Mouse (Mus musculus) testis, adult 2 months (tissue): ENCODE measurements around the gene Acsl5. TPM values are rescaled to one million over a fixed set of nuclear protein-coding genes. Genes with fewer than 3 reads are reported as not detected.
A peak's percentile ranks its signal among the peaks of the same experiment; 100 is the strongest.

Experiments used
- H3K27ac ChIP-seq: fragments of 200-500 bp; 2 replicates; pipeline ENCODE4 v1.5.1; 2012; ENCODE audit warnings: low read depth, low read length; ENCODE audit not compliant: control insufficient read depth, insufficient read depth
- H3K27me3 ChIP-seq: fragments of 200-500 bp; 2 replicates; pipeline ENCODE4 v1.6.1; 2012; ENCODE audit warnings: mild to moderate bottlenecking, low read length, moderate library complexity; ENCODE audit not compliant: control insufficient read depth, insufficient read depth
- H3K36me3 ChIP-seq: fragments of 200-500 bp; 2 replicates; pipeline ENCODE4 v1.6.1; 2012; ENCODE audit warnings: mild to moderate bottlenecking, low read length; ENCODE audit not compliant: control insufficient read depth, insufficient read depth
- H3K4me1 ChIP-seq: fragments of 200-500 bp; 2 replicates; pipeline ENCODE4 v1.6.1; 2012; ENCODE audit warnings: low read length; ENCODE audit not compliant: control insufficient read depth, insufficient read depth
- H3K4me3 ChIP-seq: fragments of 200-500 bp; 2 replicates; pipeline ENCODE4 v1.5.1; 2012; ENCODE audit warnings: low read depth, mild to moderate bottlenecking, low read length, moderate library complexity, mixed read lengths; ENCODE audit not compliant: control insufficient read depth
- CTCF ChIP-seq: fragments of 200-500 bp; IDR thresholded peaks from 2 replicates; pipeline ENCODE4 v1.5.1; 2012; ENCODE audit warnings: low read depth, mild to moderate bottlenecking, inconsistent platforms, low read length, moderate library complexity; ENCODE audit not compliant: control insufficient read depth, insufficient read depth, insufficient replicate concordance
- POLR2A ChIP-seq: fragments of 200-500 bp; IDR thresholded peaks from 2 replicates; pipeline ENCODE4 v1.6.1; 2012; ENCODE audit warnings: low read depth, mild to moderate bottlenecking, inconsistent platforms, low read length, moderate library complexity; ENCODE audit not compliant: control insufficient read depth
- polyA plus RNA-seq: library from polyadenylated mRNA; depleted of rRNA; stranded (reverse); fragments of >200 nt; gene quantifications from 2 replicates; pipeline ENCODE4 v1.2.3, GENCODE M21; 2012

Gene Acsl5
- polyA plus RNA-seq, 1 experiment = 6.9 TPM

DNA sequence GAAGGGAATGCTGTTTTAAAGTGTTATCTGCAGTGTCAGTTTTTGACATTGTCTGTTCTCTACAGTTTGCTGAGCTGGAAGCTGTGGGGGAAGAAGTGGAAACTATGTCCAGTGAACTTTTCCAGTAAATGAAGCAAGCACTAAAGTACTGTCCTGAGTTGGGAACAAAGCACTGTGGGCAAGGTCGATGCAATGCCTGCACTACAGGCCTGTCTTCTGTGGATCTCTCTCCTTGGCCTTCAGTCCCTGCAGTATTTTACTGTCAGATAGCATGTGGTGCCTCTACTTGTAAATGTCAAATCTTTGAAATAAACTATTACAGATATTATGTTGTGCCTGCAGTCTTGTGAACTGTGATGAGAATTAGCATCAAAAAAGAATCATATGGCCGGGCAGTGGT lies 44.6 kb downstream of the Acsl5 start:
- Histone ChIP-seq H3K36me3 (peaks cover 1% of the 10 kb centered on the region), H3K4me1 (no peaks in the 10 kb centered on the region), H3K27ac (no peak overlapping the region)

DNA sequence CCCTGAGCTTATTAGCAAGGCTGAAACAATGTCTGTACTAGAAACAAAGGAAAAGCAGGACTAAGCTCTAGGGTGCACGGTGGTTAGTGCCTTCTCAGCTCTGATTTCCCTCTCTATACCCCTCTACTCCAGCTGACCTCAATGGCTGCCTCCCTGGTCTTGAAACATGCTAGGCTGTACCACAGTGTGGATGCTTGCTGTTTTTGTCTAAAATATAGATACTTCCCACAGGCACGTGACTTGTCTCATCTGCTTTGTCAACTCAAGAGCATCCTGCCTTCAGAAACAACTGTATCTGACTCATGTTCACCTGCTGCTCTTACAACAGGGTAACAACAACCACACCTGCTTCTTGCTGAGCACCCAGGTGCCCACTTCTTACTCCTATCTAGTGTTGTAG lies 45.8 kb downstream of the Acsl5 start:
- no peak overlapping the region for H3K4me3 ChIP-seq
- no peak overlapping the region for H3K27ac ChIP-seq
- H3K27me3 ChIP-seq = no peaks in the 10 kb centered on the region
- no peak for TF ChIP-seq POLR2A
- no peak for TF ChIP-seq CTCF
- H3K4me1 ChIP-seq = no peaks in the 10 kb centered on the region
- peaks cover 1% of the 10 kb centered on the region for H3K36me3 ChIP-seq

More for the DNA sequence above, 44.6 kb downstream of the Acsl5 start:
- H3K27me3 ChIP-seq = no peaks in the 10 kb centered on the region
- no peak for TF ChIP-seq POLR2A
- TF ChIP-seq CTCF = no peak
- no peak overlapping the region for H3K4me3 ChIP-seq

DNA sequence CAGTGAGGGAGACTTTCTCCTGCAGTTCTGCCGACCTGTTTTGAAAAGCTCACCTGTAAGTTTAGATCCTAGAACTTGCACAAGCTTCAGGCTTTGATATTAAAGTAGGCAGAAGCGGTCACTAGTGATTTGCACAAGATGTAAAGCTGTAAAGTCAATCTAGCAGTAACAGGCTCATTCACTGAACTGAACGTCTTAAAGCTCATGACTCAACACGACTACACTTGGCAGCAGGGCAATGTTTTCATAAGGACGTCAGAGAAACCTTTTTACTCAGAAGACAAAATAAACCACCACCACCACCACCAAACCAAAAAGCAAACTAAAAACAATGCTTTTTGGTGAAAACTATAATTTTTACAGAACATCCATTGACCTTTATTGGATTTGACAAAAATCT lies 46.2 kb downstream of the Acsl5 start:
- TF ChIP-seq POLR2A (no peak), CTCF (no peak)
- Histone ChIP-seq H3K36me3 (peaks cover 1% of the 10 kb centered on the region), H3K27me3 (no peaks in the 10 kb centered on the region), H3K4me3 (no peak overlapping the region), H3K4me1 (no peaks in the 10 kb centered on the region), H3K27ac (no peak overlapping the region)

DNA sequence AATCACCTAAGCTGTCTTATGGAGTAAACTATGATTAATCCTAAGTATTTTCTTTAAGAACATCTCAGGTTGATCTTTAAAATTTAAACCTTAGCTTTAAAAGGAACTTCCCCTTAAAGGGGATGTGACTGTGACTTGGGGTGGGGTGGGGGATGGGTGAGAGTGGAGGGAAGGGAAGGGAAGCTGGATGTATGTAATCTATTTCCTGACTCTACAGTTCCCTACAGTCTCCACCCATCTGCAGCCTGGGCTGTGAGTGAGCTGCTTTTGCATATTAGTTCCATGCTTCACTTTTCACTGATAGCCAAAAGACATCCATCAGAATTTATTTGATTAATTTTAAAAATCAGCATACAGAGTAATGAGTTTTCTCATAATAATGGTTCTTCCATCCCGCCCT lies 47.6 kb downstream of the Acsl5 start:
- Histone ChIP-seq H3K27me3 (no peaks in the 10 kb centered on the region), H3K36me3 (peaks cover 1% of the 10 kb centered on the region), H3K27ac (no peak overlapping the region), H3K4me3 (no peak overlapping the region), H3K4me1 (no peaks in the 10 kb centered on the region)
- no peak for TF ChIP-seq CTCF
- no peak for TF ChIP-seq POLR2A

DNA sequence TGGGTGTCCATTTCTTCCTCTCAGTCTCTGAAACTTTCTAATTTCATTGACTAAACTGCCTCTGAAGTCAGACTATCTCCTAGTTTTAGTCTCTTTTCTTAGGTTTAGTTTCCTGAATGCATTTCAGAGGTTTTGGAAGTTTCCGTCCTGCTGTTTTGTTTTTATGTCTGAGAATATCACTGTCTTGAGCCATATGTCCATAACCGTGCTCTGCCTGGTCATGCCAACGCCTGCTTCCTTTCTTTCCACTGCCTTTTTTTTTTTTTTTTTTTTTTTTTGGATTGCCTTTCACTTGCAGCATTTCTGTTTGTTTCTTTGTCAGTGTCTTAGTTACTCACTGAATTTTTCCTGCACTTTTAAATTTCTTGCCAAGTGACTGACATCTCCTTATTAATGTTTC lies 48.8 kb downstream of the Acsl5 start:
- H3K27me3 ChIP-seq = no peaks in the 10 kb centered on the region
- H3K4me3 ChIP-seq = no peak overlapping the region
- peaks cover 1% of the 10 kb centered on the region for H3K36me3 ChIP-seq
- no peak for TF ChIP-seq CTCF
- no peak for TF ChIP-seq POLR2A
- no peak overlapping the region for H3K27ac ChIP-seq
- H3K4me1 ChIP-seq = no peaks in the 10 kb centered on the region

DNA sequence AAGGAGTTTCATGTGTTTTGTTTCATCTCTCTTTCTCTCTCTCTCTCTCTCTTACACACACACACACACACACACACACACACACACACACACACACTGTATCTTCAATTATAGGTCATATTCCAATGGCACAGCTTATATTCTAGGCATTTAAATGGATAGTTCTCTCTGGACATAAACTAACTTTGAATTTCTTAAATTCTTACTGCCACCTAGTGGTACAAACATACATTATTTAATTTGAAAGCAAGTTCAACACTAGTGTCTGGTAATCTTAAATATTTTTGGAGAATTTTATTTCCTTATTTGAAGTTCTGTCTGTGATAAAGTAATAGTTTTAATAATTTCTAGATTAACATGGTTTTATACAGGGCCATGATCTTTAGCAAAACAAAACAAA lies 53.3 kb downstream of the Acsl5 start:
- no peak for TF ChIP-seq POLR2A
- no peak for TF ChIP-seq CTCF
- peaks cover 2% of the 10 kb centered on the region for H3K36me3 ChIP-seq
- no peak overlapping the region for H3K27ac ChIP-seq
- no peak overlapping the region for H3K4me3 ChIP-seq
- H3K27me3 ChIP-seq = no peaks in the 10 kb centered on the region
- H3K4me1 ChIP-seq = no peaks in the 10 kb centered on the region

DNA sequence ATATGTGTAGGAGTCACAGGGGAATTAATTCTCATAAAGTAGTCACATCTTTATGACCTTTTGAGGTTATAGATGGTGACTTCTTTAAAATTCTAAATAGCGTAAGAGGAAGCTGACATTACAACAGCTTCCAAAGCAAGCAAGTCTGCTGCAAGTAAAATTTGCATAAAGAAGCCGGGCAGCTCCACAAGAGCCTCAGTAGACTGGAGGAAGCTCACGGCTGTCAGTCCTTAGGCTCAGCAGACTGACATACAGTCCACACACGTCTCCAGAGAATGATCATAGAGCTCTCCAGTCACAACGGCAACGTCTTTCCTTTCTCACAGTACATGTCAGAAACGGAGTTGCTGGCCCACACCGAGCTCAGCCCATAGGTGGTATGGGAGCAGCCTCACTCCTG lies 60.1 kb downstream of the Acsl5 start:
- Histone ChIP-seq H3K27ac (no peak overlapping the region), H3K36me3 (peaks cover 2% of the 10 kb centered on the region), H3K27me3 (no peaks in the 10 kb centered on the region), H3K4me1 (peaks cover 2% of the 10 kb centered on the region), H3K4me3 (no peak overlapping the region)
- no peak for TF ChIP-seq CTCF
- TF ChIP-seq POLR2A = no peak

DNA sequence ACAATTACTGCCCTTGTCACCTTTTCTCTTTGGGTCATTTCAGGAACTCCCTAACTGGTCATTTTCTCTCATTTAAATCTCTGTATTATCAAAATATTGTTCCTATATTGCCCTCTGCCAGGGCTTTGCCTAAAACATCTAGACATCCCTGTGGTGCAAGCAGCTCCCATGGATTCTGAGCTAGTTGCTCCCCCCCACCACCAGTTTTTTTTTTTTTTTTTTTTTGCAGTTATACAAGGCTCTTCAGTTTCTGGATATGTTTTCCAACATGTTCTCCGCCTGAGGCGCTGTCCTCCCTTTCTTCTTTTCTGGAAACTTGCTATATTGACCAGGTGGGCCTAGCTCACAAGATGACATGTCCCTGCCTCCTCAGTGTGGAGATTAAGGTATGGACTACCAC lies 61.9 kb downstream of the Acsl5 start:
- peak overlapping the region; percentile 2; the same call in 1 of the 2 replicates for H3K4me3 ChIP-seq
- H3K27ac ChIP-seq = no peak overlapping the region
- H3K27me3 ChIP-seq = no peaks in the 10 kb centered on the region
- no peaks in the 10 kb centered on the region; the same call in 1 of the 2 replicates for H3K36me3 ChIP-seq
- H3K4me1 ChIP-seq = peaks cover 2% of the 10 kb centered on the region
- TF ChIP-seq POLR2A (no peak), CTCF (no peak)
